Comparison of ENCODE assay signal across 9 mouse cellular contexts in the genomic region with DNA sequence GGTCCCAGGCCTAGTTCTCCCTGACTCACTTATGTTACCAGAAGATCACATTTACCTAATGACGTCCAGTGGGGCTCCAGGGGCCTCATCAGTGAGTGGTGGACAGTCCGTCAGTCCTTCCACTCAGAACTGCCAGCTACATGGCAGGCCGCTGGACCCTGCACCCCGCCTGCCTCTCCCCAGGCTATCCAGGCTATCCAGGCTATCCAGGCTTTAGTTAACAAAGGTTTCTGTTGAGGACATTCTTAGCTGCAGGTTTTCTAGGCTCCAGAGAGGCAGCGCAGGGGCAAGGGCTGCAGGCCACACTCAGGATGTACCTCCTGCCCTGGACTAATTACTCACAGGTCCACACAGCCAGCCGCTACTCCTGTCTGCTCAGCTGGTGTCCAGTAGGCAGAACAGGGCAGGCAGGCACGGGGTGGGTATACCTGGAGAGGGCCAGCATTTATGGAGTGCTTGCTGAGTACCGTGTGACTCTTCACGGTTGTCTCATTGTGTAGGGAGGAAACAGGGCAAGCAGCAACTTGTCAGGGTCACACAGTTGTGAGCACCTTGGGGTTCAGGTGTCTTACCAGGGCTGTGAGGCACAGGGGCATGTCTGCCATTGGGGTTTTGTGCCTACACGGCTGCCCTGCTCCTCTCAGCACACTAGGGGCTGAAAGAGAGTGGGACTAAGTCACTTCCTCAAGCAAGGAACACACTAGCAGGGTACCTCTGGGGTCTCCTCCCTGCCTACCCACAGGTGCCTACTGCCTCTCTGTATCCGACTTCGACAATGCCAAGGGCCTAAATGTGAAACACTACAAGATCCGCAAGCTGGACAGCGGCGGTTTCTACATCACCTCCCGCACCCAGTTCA. TPM values are rescaled to one million over a fixed set of nuclear protein-coding genes. Genes with fewer than 3 reads are reported as not detected.
DNase-seq lines count a peak whose midpoint lies in the region; ATAC-seq and TF ChIP-seq lines count a peak whose summit lies in the region.
"Had no signal": no experiment of that assay in that cellular context is flagged by ENCODE, and none has a peak within 500 bp of the region (broad histone marks: within the 10 kb centered on the region; RNA-seq: fewer than 3 reads in every experiment).

No protein-coding gene starts in this region.

- TF ChIP-seq POLR2A in brain, embryonic 14.5 days (IDR thresholded peaks at IDR 0.05; ENCODE audit: borderline replicate concordance, extremely low read depth, insufficient read depth, insufficient read length, poor library complexity, severe bottlenecking): no peak

- TF ChIP-seq CTCF in brain, embryonic 14.5 days (IDR thresholded peaks at IDR 0.05; ENCODE audit: borderline replicate concordance, extremely low read depth, insufficient read depth, insufficient read length): peak; percentile 1; the same call in 1 of the 2 replicates

- 37% methylated on average over 16 of the region's 16 CpGs for WGBS in heart, embryonic 11.5 days (ENCODE audit: insufficient replicate concordance)
- 14% methylated on average over 16 of the region's 16 CpGs for WGBS in hindbrain, embryonic 15.5 days
- WGBS in midbrain, embryonic 15.5 days: 8% methylated on average over 16 of the region's 16 CpGs

- H3K9ac ChIP-seq in heart, embryonic 11.5 days (ENCODE audit: low read depth, low read length): peak overlapping the region; percentile 47
- peak overlapping the region; percentile 44 for H3K9ac ChIP-seq in hindbrain, embryonic 15.5 days
- H3K9ac ChIP-seq in midbrain, embryonic 15.5 days: peak overlapping the region; percentile 36

- 0 out of 2 replicates have a peak overlapping the region, but pooled peaks have one; percentile 18 for H3K4me3 ChIP-seq in heart, embryonic 11.5 days (ENCODE audit: low read depth, low read length)
- H3K4me3 ChIP-seq in hindbrain, embryonic 15.5 days: no peak overlapping the region
- H3K4me3 ChIP-seq in midbrain, embryonic 15.5 days: 0 out of 2 replicates have a peak overlapping the region, but pooled peaks have one; percentile 2

- no peak for DNase-seq in heart, postnatal 4 days
- DNase-seq in brain, embryonic 14.5 days (ENCODE audit: low read depth): peak; percentile 58
- no peak for DNase-seq in right cerebral cortex, adult 18-20 months
- DNase-seq in frontal cortex, postnatal 14 days (ENCODE audit: low spot score in 2 of 2): no peak
- no peak for DNase-seq in B cell, adult 2 months
- DNase-seq: cerebellum, adult 9-10 months had no signal

- H3K4me2 ChIP-seq in heart, embryonic 11.5 days: peak overlapping the region; percentile 46
- peak overlapping the region; percentile 37 for H3K4me2 ChIP-seq in hindbrain, embryonic 15.5 days
- H3K4me2 ChIP-seq in midbrain, embryonic 15.5 days: peak overlapping the region; percentile 31

- no peaks in the 10 kb centered on the region for H3K9me3 ChIP-seq in heart, embryonic 11.5 days (replicated peaks; ENCODE audit: control insufficient read depth, low read length)
- H3K9me3 ChIP-seq in hindbrain, embryonic 15.5 days: no peaks in the 10 kb centered on the region
- H3K9me3 ChIP-seq in midbrain, embryonic 15.5 days: no peaks in the 10 kb centered on the region

- H3K27me3 ChIP-seq in heart, embryonic 11.5 days (ENCODE audit: control insufficient read depth, insufficient read depth, low read length): no peaks in the 10 kb centered on the region
- H3K27me3 ChIP-seq in hindbrain, embryonic 15.5 days: no peaks in the 10 kb centered on the region
- H3K27me3 ChIP-seq in midbrain, embryonic 15.5 days (replicated peaks): no peaks in the 10 kb centered on the region

- peaks cover 36% of the 10 kb centered on the region for H3K4me1 ChIP-seq in heart, embryonic 11.5 days (ENCODE audit: control insufficient read depth, insufficient read depth, low read length)
- peaks cover 55% of the 10 kb centered on the region for H3K4me1 ChIP-seq in hindbrain, embryonic 15.5 days (replicated peaks)
- H3K4me1 ChIP-seq in midbrain, embryonic 15.5 days: peaks cover 66% of the 10 kb centered on the region

- peak overlapping the region; percentile 80 for H3K27ac ChIP-seq in heart, embryonic 11.5 days (ENCODE audit: low read depth, low read length)
- peak overlapping the region; percentile 98 for H3K27ac ChIP-seq in hindbrain, embryonic 15.5 days (replicated peaks)
- peak overlapping the region; percentile 97 for H3K27ac ChIP-seq in midbrain, embryonic 15.5 days

- peaks cover 11% of the 10 kb centered on the region for H3K36me3 ChIP-seq in heart, embryonic 11.5 days (ENCODE audit: control insufficient read depth, insufficient read depth, low read length)
- H3K36me3 ChIP-seq in hindbrain, embryonic 15.5 days: peaks cover 21% of the 10 kb centered on the region
- H3K36me3 ChIP-seq in midbrain, embryonic 15.5 days (replicated peaks): peaks cover 22% of the 10 kb centered on the region

- ATAC-seq in heart, embryonic 11.5 days (replicated peaks; ENCODE audit: insufficient number of reproducible peaks, low FRiP score, low TSS enrichment): no peak
- peak; percentile 20 for ATAC-seq in hindbrain, embryonic 15.5 days (ENCODE audit: low FRiP score, low read depth)
- ATAC-seq in midbrain, embryonic 15.5 days (replicated peaks): peak; percentile 30

RNA-seq across cellular contexts. Expression of gene Src, which starts 45.9 kb away (rescaled TPM):
- 4.7 and 6.2 TPM in 2 replicates for polyA plus RNA-seq in heart, embryonic 11.5 days (2014; fragmentation: Nextera tagmentation; extraction: Ambion mirVana)
- total RNA-seq in heart, postnatal 4 days (2021): 10 to 100 TPM; 11.8 to 13.7 TPM
- polyA plus RNA-seq in brain, embryonic 14.5 days (2012; rRNA removed): 87.7 and 98.1 TPM in 2 replicates
- 34.4 and 38.4 TPM in 2 replicates for polyA plus RNA-seq in hindbrain, embryonic 15.5 days (2015; fragmentation: Nextera tagmentation; extraction: Ambion mirVana)
- polyA plus RNA-seq in midbrain, embryonic 15.5 days (2015; fragmentation: Nextera tagmentation; extraction: Ambion mirVana): 40.3 and 43.2 TPM in 2 replicates
